Mouse (Mus musculus): Measurements from ENCODE around the gene Rnf8.

DNA sequence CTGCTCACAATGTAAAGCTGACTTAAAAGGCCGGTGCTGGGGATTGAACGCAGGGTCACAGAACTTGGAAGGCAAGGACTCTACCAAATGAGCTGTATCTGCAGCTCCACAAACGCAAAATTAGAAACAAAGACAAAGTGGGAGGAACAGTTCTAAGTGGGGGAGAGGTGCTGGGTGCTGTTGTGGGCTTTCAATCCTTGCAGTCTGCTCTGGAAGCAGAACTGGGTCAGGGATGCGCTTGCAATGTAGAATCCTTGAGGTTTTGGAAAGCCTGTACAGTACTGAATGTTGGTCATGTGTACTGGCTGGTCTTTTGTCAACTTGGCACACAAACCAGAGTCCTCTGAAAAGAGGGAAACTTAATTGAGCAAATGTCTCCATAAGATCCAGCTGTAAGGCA is 1.0 kb downstream of the Rnf8 start:
- TF ChIP-seq POLR2A (IDR thresholded peaks at IDR 0.05; ENCODE audit: low read depth, low read length), result no peak
- TF ChIP-seq CTCF (IDR thresholded peaks at IDR 0.05; ENCODE audit: extremely low read depth, insufficient read length, insufficient replicate concordance, low read depth, low read length), result no peak
